Mouse (Mus musculus): ENCODE results near the gene Tbccd1. TPM values are rescaled to one million over a fixed set of nuclear protein-coding genes. Genes with fewer than 3 reads are reported as not detected.
A peak's percentile ranks its signal among the peaks of the same experiment; 100 is the strongest.

Gene Tbccd1
- 31.0 and 31.6 TPM in 2 replicates for polyA plus RNA-seq (2015; fragmentation: Nextera tagmentation; extraction: Ambion mirVana)

DNA sequence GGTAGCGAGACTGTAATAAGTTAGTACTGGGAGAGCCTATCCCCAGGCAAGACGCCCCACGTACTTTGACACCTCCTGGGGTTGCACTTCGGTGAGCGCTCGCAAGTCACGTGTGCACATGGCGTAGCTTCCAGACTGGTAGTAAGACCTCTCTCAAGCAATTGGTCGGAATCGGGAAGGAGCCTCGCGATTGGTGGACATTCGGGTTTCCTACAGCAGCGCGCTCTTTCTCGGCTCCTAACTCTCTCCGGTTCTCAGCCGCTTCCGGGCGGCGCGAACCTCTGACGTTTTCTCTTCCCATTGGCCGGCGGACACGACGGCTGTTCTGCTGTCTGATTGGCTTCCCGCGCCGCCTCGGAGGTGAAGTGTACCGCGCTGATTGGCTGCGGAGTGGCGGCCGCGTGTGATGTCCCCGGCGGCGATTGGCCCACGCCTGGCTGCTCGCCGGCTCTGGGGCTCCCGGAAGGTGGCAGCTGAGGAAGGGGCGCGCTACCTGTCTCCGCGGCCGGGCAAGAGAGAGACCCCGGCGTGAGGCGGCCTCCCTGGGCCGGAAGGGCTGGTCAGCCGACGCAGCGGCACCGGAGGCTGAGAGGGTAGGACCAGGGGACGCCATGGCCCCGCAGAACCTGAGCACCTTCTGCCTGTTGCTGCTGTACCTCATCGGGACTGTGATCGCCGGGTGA is at the start of gene Tbccd1, which contains the start of gene Dnajb11:
Gene Tbccd1, minus strand, starts transcription at position 239 of the 683 bp plus-strand sequence.
Gene Dnajb11, plus strand, starts transcription at position 415 of the 683 bp plus-strand sequence.
- Histone ChIP-seq H3K4me3 (ENCODE audit: low read length) (peak within 1 kb of the TSS; percentile 99), H3K9me3 (ENCODE audit: control insufficient read depth, low read length) (no peaks in the 10 kb centered on the region), H3K9ac (ENCODE audit: low read depth, low read length) (peak within 1 kb of the TSS; percentile 95), H3K36me3 (ENCODE audit: control insufficient read depth, insufficient read depth, low read length) (no peaks in the 10 kb centered on the region), H3K4me1 (ENCODE audit: control insufficient read depth, insufficient read depth, low read length) (peaks cover 9% of the 10 kb centered on the region), H3K27ac (ENCODE audit: low read length) (peak within 1 kb of the TSS; percentile 91), H3K27me3 (replicated peaks; ENCODE audit: control insufficient read depth, insufficient read depth, low read length) (no peaks in the 10 kb centered on the region), H3K4me2 (ENCODE audit: low read depth, low read length) (peak within 1 kb of the TSS; percentile 87)
- peak; percentile 99 for ATAC-seq
- WGBS, result under 1% methylated on average over 61 of the region's 62 CpGs

GRCm38 (mm10) chr16:22901326-22901725 is 43.9 kb upstream of the Tbccd1 start:
- ATAC-seq, result no peak
- WGBS, result 64% methylated on average over 3 of the region's 3 CpGs
- Histone ChIP-seq H3K4me1 (ENCODE audit: control insufficient read depth, insufficient read depth, low read length) (no peaks in the 10 kb centered on the region), H3K27ac (ENCODE audit: low read length) (no peak overlapping the region), H3K27me3 (replicated peaks; ENCODE audit: control insufficient read depth, insufficient read depth, low read length) (no peaks in the 10 kb centered on the region), H3K4me3 (ENCODE audit: low read length) (no peak overlapping the region), H3K4me2 (ENCODE audit: low read depth, low read length) (no peak overlapping the region), H3K9ac (ENCODE audit: low read depth, low read length) (no peak overlapping the region), H3K36me3 (ENCODE audit: control insufficient read depth, insufficient read depth, low read length) (no peaks in the 10 kb centered on the region), H3K9me3 (ENCODE audit: control insufficient read depth, low read length) (no peaks in the 10 kb centered on the region)

DNA sequence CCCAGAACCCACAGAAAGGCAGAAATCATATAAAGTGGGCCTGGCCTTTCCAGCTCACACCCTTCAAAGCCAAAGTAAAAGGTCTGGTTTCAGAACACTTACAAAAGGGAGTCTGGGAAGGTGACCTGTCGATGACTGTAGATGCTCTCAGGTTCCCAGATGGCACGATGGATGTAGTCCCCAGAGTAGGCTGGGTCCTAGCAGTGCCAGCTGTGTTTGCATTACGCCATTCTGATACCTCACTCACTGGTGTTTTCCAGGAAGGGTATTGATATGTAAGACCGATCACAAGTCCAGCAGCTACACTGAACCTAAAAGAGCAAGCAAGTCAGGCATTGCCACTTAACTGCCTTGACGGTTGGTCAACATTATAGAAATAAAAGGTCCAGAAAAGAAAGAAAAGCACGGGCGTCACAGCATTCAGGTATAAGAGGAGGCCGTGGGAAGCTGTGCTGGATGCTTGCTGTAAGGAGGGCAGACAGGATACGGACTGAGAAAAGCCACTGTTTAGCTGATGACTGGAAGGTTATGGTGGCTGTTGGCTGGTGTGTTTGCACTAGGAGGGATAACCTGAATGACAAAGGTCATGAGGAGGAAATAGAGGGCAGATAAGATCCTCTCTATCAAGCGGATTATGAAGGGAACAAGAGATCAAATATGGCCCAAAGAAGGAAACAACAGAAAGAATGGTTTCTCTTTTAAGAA is 42.5 kb upstream of the Tbccd1 start:
- WGBS, result 74% methylated on average over 10 of the region's 10 CpGs
- H3K4me2 ChIP-seq (ENCODE audit: low read depth, low read length), result no peak overlapping the region
- no peak for ATAC-seq
- H3K9me3 ChIP-seq (ENCODE audit: control insufficient read depth, low read length), result no peaks in the 10 kb centered on the region
- no peak overlapping the region for H3K4me3 ChIP-seq (ENCODE audit: low read length)
- H3K4me1 ChIP-seq (ENCODE audit: control insufficient read depth, insufficient read depth, low read length), result no peaks in the 10 kb centered on the region
- H3K27me3 ChIP-seq (replicated peaks; ENCODE audit: control insufficient read depth, insufficient read depth, low read length), result no peaks in the 10 kb centered on the region
- no peaks in the 10 kb centered on the region for H3K36me3 ChIP-seq (ENCODE audit: control insufficient read depth, insufficient read depth, low read length)
- H3K9ac ChIP-seq (ENCODE audit: low read depth, low read length), result no peak overlapping the region
- no peak overlapping the region for H3K27ac ChIP-seq (ENCODE audit: low read length)

DNA sequence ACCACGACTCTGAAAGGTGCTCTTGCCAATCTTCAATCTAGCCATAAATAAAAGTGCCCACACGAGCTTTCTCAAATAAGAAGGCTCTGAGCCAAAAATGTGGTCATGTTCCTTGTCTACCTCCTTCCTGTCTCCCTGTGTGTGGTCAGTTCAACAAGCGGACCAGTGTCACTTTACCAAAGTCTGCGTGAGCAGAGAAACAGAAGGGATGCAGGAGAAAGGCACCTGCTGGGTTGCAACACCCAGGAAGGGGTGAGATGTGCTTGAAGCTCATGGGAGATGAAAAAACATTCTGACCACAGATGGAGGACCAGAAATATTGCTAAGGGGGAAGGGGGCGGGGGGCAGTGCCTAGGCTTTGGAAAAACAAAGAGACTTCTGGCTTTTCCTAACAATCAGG is 41.9 kb upstream of the Tbccd1 start:
- H3K36me3 ChIP-seq (ENCODE audit: control insufficient read depth, insufficient read depth, low read length), result no peaks in the 10 kb centered on the region
- no peak overlapping the region for H3K9ac ChIP-seq (ENCODE audit: low read depth, low read length)
- WGBS, result 64% methylated on average over 5 of the region's 5 CpGs
- no peak overlapping the region for H3K4me2 ChIP-seq (ENCODE audit: low read depth, low read length)
- H3K4me1 ChIP-seq (ENCODE audit: control insufficient read depth, insufficient read depth, low read length), result no peaks in the 10 kb centered on the region
- no peak overlapping the region for H3K4me3 ChIP-seq (ENCODE audit: low read length)
- no peak for ATAC-seq
- no peak overlapping the region for H3K27ac ChIP-seq (ENCODE audit: low read length)
- no peaks in the 10 kb centered on the region for H3K27me3 ChIP-seq (replicated peaks; ENCODE audit: control insufficient read depth, insufficient read depth, low read length)
- H3K9me3 ChIP-seq (ENCODE audit: control insufficient read depth, low read length), result no peaks in the 10 kb centered on the region

- H3K27me3 ChIP-seq (replicated peaks; ENCODE audit: control insufficient read depth, insufficient read depth, low read length), result no peaks in the 10 kb centered on the region
- H3K9me3 ChIP-seq (ENCODE audit: control insufficient read depth, low read length), result no peaks in the 10 kb centered on the region
- no peaks in the 10 kb centered on the region for H3K36me3 ChIP-seq (ENCODE audit: control insufficient read depth, insufficient read depth, low read length)
- no peak overlapping the region for H3K9ac ChIP-seq (ENCODE audit: low read depth, low read length)
- WGBS, result 71% methylated on average over 2 of the region's 2 CpGs
- no peak overlapping the region for H3K27ac ChIP-seq (ENCODE audit: low read length)
- no peak overlapping the region for H3K4me2 ChIP-seq (ENCODE audit: low read depth, low read length)
- no peaks in the 10 kb centered on the region for H3K4me1 ChIP-seq (ENCODE audit: control insufficient read depth, insufficient read depth, low read length)
- no peak overlapping the region for H3K4me3 ChIP-seq (ENCODE audit: low read length)
- ATAC-seq, result no peak
Measured at GRCm38 (mm10) chr16:22896618-22897017, 39.1 kb upstream of the Tbccd1 start.

DNA sequence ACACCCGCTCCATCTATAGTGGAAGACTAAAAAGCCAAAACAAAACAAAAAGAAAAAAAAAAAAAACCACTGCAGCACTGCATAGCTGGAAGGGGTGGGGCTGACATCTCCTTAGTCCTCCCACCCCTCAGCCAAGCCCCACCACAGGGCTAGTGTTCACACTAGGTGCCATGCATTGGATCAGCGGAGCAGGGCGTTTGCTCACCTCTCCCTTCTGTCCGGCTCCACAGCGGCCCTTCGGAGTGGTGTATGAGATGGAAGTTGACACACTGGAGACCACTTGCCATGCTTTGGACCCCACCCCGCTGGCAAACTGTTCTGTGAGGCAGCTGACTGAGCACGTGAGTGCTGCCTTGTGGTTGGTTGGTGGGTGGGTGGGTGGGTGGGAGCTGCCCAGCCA is 36.6 kb upstream of the Tbccd1 start:
- no peaks in the 10 kb centered on the region for H3K27me3 ChIP-seq (replicated peaks; ENCODE audit: control insufficient read depth, insufficient read depth, low read length)
- WGBS, result 73% methylated on average over 8 of the region's 8 CpGs
- no peak for ATAC-seq

DNA sequence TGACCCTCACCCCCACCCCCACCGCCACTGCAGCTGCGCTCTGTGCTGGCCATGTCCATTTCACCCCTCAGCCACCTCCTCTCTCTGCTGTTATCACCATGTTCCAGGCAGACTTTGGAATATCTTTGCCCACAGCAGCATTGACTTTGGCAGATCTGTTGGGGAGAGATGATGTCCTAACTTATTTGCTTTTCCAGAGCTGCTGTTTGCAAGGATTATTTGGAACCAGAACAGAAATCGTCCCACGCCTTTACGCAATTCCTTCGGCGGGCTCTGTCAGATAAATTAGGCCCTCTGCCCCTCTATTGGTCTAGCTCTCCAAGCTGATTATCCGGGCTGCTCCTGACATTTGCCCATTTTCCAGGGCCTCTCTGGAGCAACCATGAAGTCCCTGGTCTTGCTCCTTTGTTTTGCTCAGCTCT is 34.3 kb upstream of the Tbccd1 start:
- H3K4me3 ChIP-seq (ENCODE audit: low read length), result no peak overlapping the region
- WGBS, result 84% methylated on average over 8 of the region's 8 CpGs

More for the DNA sequence above, 36.6 kb upstream of the Tbccd1 start:
- Histone ChIP-seq H3K9me3 (ENCODE audit: control insufficient read depth, low read length) (no peaks in the 10 kb centered on the region), H3K27ac (ENCODE audit: low read length) (no peak overlapping the region), H3K4me1 (ENCODE audit: control insufficient read depth, insufficient read depth, low read length) (no peaks in the 10 kb centered on the region), H3K9ac (ENCODE audit: low read depth, low read length) (no peak overlapping the region), H3K4me3 (ENCODE audit: low read length) (no peak overlapping the region), H3K36me3 (ENCODE audit: control insufficient read depth, insufficient read depth, low read length) (no peaks in the 10 kb centered on the region), H3K4me2 (ENCODE audit: low read depth, low read length) (no peak overlapping the region)

DNA sequence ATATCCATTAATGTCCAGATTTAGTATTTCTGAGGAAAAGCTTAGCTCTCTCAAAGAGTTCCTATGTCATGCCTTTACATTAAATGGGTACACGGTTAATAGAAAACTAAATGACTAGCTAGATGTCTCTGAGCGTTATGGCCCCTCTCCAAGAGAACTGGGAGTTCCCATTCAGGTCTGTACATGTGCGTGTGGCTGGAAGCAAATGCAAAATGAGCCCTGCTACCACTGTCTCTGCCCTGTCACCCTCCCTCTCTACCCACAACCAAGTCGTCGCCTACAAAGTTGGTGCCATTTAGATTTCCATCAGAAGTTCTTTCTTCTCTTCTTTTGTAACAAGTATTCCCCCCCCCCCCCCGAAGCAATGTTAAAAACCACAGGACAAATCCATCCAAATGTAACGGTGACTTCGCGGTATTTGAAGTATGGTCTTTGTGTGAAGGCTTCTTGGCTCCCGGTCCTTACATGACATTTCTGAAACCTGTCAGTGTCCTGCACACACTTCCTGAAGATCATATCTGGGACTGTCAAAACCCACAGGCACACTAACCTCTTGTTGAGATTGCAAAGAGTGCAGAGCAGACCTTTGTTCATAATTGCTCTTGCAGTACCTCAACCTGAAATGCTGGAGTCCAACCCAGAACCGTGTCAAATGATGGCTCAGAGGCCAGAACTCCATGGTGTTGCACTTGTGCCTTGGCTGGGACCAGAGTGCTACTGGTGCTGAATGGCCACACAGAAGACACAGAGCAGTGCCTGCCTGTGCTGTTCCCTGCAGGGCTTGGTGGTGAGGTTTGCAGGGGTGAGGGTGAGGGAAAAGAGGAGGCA is 33.4 kb upstream of the Tbccd1 start, which contains the start of gene Ahsg:
Gene Ahsg, plus strand, starts transcription at position 595 of the 828 bp plus-strand sequence.
- Histone ChIP-seq H3K27me3 (replicated peaks; ENCODE audit: control insufficient read depth, insufficient read depth, low read length) (no peaks in the 10 kb centered on the region), H3K9ac (ENCODE audit: low read depth, low read length) (no peak within 1 kb of the TSS), H3K4me1 (ENCODE audit: control insufficient read depth, insufficient read depth, low read length) (no peaks in the 10 kb centered on the region), H3K4me2 (ENCODE audit: low read depth, low read length) (no peak within 1 kb of the TSS), H3K27ac (ENCODE audit: low read length) (no peak within 1 kb of the TSS), H3K4me3 (ENCODE audit: low read length) (no peak within 1 kb of the TSS), H3K9me3 (ENCODE audit: control insufficient read depth, low read length) (no peaks in the 10 kb centered on the region), H3K36me3 (ENCODE audit: control insufficient read depth, insufficient read depth, low read length) (no peaks in the 10 kb centered on the region)
- ATAC-seq, result no peak
- 82% methylated on average over 11 of the region's 11 CpGs for WGBS

More for the DNA sequence above, 34.3 kb upstream of the Tbccd1 start:
- Histone ChIP-seq H3K36me3 (ENCODE audit: control insufficient read depth, insufficient read depth, low read length) (no peaks in the 10 kb centered on the region), H3K27ac (ENCODE audit: low read length) (no peak overlapping the region), H3K4me1 (ENCODE audit: control insufficient read depth, insufficient read depth, low read length) (no peaks in the 10 kb centered on the region), H3K9ac (ENCODE audit: low read depth, low read length) (no peak overlapping the region), H3K4me2 (ENCODE audit: low read depth, low read length) (no peak overlapping the region), H3K9me3 (ENCODE audit: control insufficient read depth, low read length) (no peaks in the 10 kb centered on the region), H3K27me3 (replicated peaks; ENCODE audit: control insufficient read depth, insufficient read depth, low read length) (no peaks in the 10 kb centered on the region)
- ATAC-seq, result no peak

DNA sequence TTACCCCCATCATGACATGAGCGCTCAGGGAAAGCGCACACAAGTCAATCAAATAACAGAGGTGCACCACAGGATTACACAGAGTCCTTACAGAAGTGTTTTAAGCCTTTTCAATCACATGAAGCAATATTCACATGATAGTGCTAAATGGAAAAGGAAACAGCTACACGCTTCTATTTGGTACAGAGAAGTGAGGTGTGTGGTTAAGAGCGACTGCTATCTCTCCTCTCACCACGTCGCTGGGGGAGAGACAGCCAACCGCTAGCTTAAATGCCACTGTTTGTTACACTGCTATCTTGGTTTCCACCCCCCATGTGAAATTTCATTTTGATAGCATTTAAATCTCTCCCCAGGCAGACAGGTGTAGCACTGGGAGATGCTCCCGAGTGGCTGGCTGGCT is 32.2 kb upstream of the Tbccd1 start:
- no peaks in the 10 kb centered on the region for H3K27me3 ChIP-seq (replicated peaks; ENCODE audit: control insufficient read depth, insufficient read depth, low read length)
- ATAC-seq, result no peak
- WGBS, result 85% methylated on average over 8 of the region's 8 CpGs
- no peak overlapping the region for H3K4me2 ChIP-seq (ENCODE audit: low read depth, low read length)
- H3K4me1 ChIP-seq (ENCODE audit: control insufficient read depth, insufficient read depth, low read length), result no peaks in the 10 kb centered on the region
- no peak overlapping the region for H3K4me3 ChIP-seq (ENCODE audit: low read length)
- no peak overlapping the region for H3K27ac ChIP-seq (ENCODE audit: low read length)
- H3K9ac ChIP-seq (ENCODE audit: low read depth, low read length), result no peak overlapping the region
- no peaks in the 10 kb centered on the region for H3K9me3 ChIP-seq (ENCODE audit: control insufficient read depth, low read length)
- H3K36me3 ChIP-seq (ENCODE audit: control insufficient read depth, insufficient read depth, low read length), result no peaks in the 10 kb centered on the region
